Mouse (Mus musculus): ENCODE measurements at regions not wholly inside any gene's neighbourhood (a gene's known extent, or its start where the extent isn't known, plus 50 kb on each side); places are given as distances from the start of the nearest gene placed in this dataset.

DNA sequence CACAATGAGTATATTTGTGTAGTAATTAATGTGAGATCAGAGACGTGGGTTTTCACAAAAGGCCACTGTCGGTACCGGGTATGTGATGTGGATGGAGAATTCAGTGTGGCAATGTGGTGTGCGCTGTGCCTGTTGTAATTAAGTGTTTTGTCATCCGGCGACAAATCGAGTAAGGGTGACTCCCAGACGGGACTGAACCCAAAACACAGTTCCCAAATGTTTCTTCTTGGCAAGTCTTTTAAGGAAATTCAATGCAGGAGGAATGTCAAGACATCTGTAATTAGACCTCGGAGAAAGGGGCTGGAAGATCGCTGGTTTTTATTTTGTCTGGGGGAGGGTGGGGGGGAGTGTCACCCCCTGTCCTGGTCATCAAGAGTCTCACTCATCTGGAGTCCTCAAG is 72.3 kb upstream of the Tbx3 start:
- H3K9ac ChIP-seq (ENCODE audit: control insufficient read depth, low read depth, low read length, poor library complexity, severe bottlenecking), result no peak overlapping the region
- TF ChIP-seq MAZ (IDR thresholded peaks at IDR 0.05; ENCODE audit: low read depth, low read length) (no peak), UBTF (IDR thresholded peaks at IDR 0.05; ENCODE audit: borderline replicate concordance, insufficient read depth, low read depth, low read length) (no peak), GATA1 (IDR thresholded peaks at IDR 0.05; ENCODE audit: low read depth, low read length) (no peak), CHD2 (IDR thresholded peaks at IDR 0.05; ENCODE audit: low read length) (no peak), MYB (IDR thresholded peaks at IDR 0.05; ENCODE audit: low read depth, low read length) (no peak), ZKSCAN1 (IDR thresholded peaks at IDR 0.05; ENCODE audit: low read depth, low read length) (no peak), ELF1 (IDR thresholded peaks at IDR 0.05; ENCODE audit: low read depth, low read length) (no peak), CTCF (IDR thresholded peaks at IDR 0.05 in 2 of 3, conservative IDR thresholded peaks at IDR 0.05 in 1 of 3; ENCODE audit: control insufficient read depth in 1 of 3, insufficient read depth in 1 of 3, low read depth in 2 of 3, low read length in 3 of 3, poor library complexity in 1 of 3, severe bottlenecking in 1 of 3) (no peak), POLR2AphosphoS5 (IDR thresholded peaks at IDR 0.05; ENCODE audit: borderline replicate concordance, low read depth, low read length) (no peak), KAT2A (conservative IDR thresholded peaks at IDR 0.05; ENCODE audit: low read depth, low read length) (no peak), USF1 (IDR thresholded peaks at IDR 0.05; ENCODE audit: low read depth, low read length) (no peak), CHD1 (IDR thresholded peaks at IDR 0.05; ENCODE audit: low read depth, low read length) (no peak), USF2 (IDR thresholded peaks at IDR 0.05; ENCODE audit: borderline replicate concordance in 1 of 2, insufficient read depth in 1 of 2, low read depth in 1 of 2, low read length in 2 of 2) (no peak), POLR2AphosphoS2 (IDR thresholded peaks at IDR 0.05; ENCODE audit: low read length) (no peak), ZC3H11A (IDR thresholded peaks at IDR 0.05; ENCODE audit: low read depth, low read length) (no peak), E2F4 (IDR thresholded peaks at IDR 0.05; ENCODE audit: borderline replicate concordance, low read depth, low read length) (no peak), TBP (IDR thresholded peaks at IDR 0.05; ENCODE audit: low read depth, low read length) (no peak)
- no peaks in the 10 kb centered on the region for H3K27me3 ChIP-seq (ENCODE audit: control insufficient read depth in 1 of 2, insufficient read depth in 2 of 2, low read length in 2 of 2)
- no peaks in the 10 kb centered on the region for H3K79me2 ChIP-seq (ENCODE audit: control insufficient read depth, insufficient read depth, low read length, poor library complexity)
- H3K4me1 ChIP-seq (ENCODE audit: control insufficient read depth in 1 of 2, insufficient read depth in 2 of 2, low read length in 2 of 2), result no peaks in the 10 kb centered on the region
- H3K9me3 ChIP-seq (replicated peaks; ENCODE audit: insufficient read depth, low read length), result no peaks in the 10 kb centered on the region
- no peak overlapping the region for H3K27ac ChIP-seq (ENCODE audit: control insufficient read depth, low read depth, low read length)
- no peaks in the 10 kb centered on the region for H3K36me3 ChIP-seq (ENCODE audit: control insufficient read depth in 1 of 2, insufficient read depth in 2 of 2, low read length in 2 of 2)
- no peak overlapping the region for H3K4me3 ChIP-seq (ENCODE audit: control insufficient read depth in 1 of 2, insufficient read depth in 1 of 2, low read depth in 2 of 2, low read length in 2 of 2)
- no peak for DNase-seq (ENCODE audit: low read depth, low spot score)

DNA sequence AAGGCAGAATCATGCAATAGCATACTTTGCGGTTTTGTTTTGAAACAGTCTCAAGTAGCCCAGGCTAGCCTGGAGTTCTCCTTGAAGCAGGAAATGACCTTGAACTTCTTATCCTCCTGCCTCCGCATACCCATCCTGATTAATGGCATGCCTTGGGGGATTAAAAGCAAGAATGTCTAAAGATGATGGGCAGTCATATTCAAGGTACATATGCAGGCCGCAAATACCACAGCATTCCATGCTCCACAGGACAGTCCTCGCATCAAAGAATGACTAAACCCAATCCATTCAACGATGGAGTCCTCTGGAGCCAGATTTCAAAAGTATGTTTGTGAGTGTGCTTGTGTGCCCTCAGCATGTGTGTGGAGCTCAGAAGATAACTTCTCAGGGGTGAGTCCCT is 69.1 kb upstream of the Tbx3 start:
- Histone ChIP-seq H3K9me3 (replicated peaks; ENCODE audit: insufficient read depth, low read length) (no peaks in the 10 kb centered on the region), H3K27me3 (ENCODE audit: control insufficient read depth in 1 of 2, insufficient read depth in 2 of 2, low read length in 2 of 2) (no peaks in the 10 kb centered on the region), H3K9ac (ENCODE audit: control insufficient read depth, low read depth, low read length, poor library complexity, severe bottlenecking) (no peak overlapping the region), H3K4me3 (ENCODE audit: control insufficient read depth in 1 of 2, insufficient read depth in 1 of 2, low read depth in 2 of 2, low read length in 2 of 2) (no peak overlapping the region), H3K79me2 (ENCODE audit: control insufficient read depth, insufficient read depth, low read length, poor library complexity) (no peaks in the 10 kb centered on the region), H3K4me1 (ENCODE audit: control insufficient read depth in 1 of 2, insufficient read depth in 2 of 2, low read length in 2 of 2) (no peaks in the 10 kb centered on the region), H3K27ac (ENCODE audit: control insufficient read depth, low read depth, low read length) (no peak overlapping the region), H3K36me3 (ENCODE audit: control insufficient read depth in 1 of 2, insufficient read depth in 2 of 2, low read length in 2 of 2) (no peaks in the 10 kb centered on the region)
- DNase-seq (ENCODE audit: low read depth, low spot score), result no peak
- TF ChIP-seq HCFC1 (IDR thresholded peaks at IDR 0.05; ENCODE audit: low read depth, low read length), result no peak
- no peak for TF ChIP-seq POLR2A (IDR thresholded peaks at IDR 0.05; ENCODE audit: control insufficient read depth in 1 of 2, insufficient read depth in 1 of 2, low read depth in 1 of 2, low read length in 2 of 2, poor library complexity in 1 of 2)
- no peak for TF ChIP-seq BHLHE40 (IDR thresholded peaks at IDR 0.05; ENCODE audit: borderline replicate concordance, low read depth, low read length)
- TF ChIP-seq RCOR1 (IDR thresholded peaks at IDR 0.05; ENCODE audit: low read depth, low read length), result no peak
- no peak for TF ChIP-seq E2F4 (IDR thresholded peaks at IDR 0.05; ENCODE audit: borderline replicate concordance, low read depth, low read length)
- no peak for TF ChIP-seq CTCF (IDR thresholded peaks at IDR 0.05 in 2 of 3, conservative IDR thresholded peaks at IDR 0.05 in 1 of 3; ENCODE audit: control insufficient read depth in 1 of 3, insufficient read depth in 1 of 3, low read depth in 2 of 3, low read length in 3 of 3, poor library complexity in 1 of 3, severe bottlenecking in 1 of 3)
- no peak for TF ChIP-seq MXI1 (IDR thresholded peaks at IDR 0.05; ENCODE audit: low read depth, low read length)
- TF ChIP-seq TCF12 (IDR thresholded peaks at IDR 0.05; ENCODE audit: low read depth, low read length), result no peak
- TF ChIP-seq MYB (IDR thresholded peaks at IDR 0.05; ENCODE audit: low read depth, low read length), result no peak
- TF ChIP-seq ELF1 (IDR thresholded peaks at IDR 0.05; ENCODE audit: low read depth, low read length), result no peak
- TF ChIP-seq USF1 (IDR thresholded peaks at IDR 0.05; ENCODE audit: low read depth, low read length), result no peak
- no peak for TF ChIP-seq KAT2A (conservative IDR thresholded peaks at IDR 0.05; ENCODE audit: low read depth, low read length)
- no peak for TF ChIP-seq MYC (IDR thresholded peaks at IDR 0.05; ENCODE audit: low read depth, low read length)
- TF ChIP-seq ETS1 (IDR thresholded peaks at IDR 0.05; ENCODE audit: low read depth, low read length), result no peak
- no peak for TF ChIP-seq TBP (IDR thresholded peaks at IDR 0.05; ENCODE audit: low read depth, low read length)
